Mouse (Mus musculus): ENCODE results near the gene BC067074.

DNA sequence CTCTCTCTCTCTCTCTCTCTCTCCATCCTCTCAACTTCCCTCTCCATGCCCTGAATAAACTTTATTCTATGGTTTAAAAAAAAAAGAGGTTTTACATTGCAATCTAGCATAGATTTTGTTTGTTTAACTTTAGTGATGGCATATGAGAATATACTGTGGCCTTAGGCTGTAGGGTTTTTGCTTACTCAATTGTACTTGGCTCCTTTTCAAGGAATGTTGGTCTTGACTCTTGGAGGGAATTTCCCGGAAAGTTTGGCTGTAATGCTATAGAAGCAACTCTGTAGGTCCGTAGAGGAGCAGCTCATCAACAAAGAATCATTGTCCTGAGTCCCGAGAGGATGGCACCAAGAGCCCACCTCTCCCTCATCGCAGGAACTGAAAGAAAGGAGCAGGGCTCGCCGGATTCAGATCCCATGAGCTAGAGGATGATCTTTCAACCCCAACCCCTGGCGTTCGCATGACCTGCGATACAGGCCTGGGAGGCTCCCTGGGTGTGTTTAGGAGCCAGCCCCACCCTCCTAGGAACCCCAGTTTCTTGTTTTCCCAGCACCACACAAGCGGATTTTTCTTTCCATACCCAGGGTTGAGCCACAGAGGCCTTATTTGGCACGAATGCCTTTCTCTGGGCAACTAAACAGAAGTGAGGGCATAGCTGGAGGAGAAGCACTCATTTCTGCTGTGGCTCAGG is 57.9 kb downstream of the BC067074 start:
- no peak for TF ChIP-seq MAX (IDR thresholded peaks at IDR 0.05; ENCODE audit: low read depth)
- TF ChIP-seq POLR2A (IDR thresholded peaks at IDR 0.05; ENCODE audit: insufficient read length, low read depth), result no peak
- no peak for TF ChIP-seq E2F4 (IDR thresholded peaks at IDR 0.05; ENCODE audit: insufficient read depth)
- TF ChIP-seq TCF12 (IDR thresholded peaks at IDR 0.05; ENCODE audit: insufficient read depth, poor library complexity, severe bottlenecking), result no peak
- no peak for TF ChIP-seq USF1 (IDR thresholded peaks at IDR 0.05; ENCODE audit: low read depth)
- TF ChIP-seq MYOD1 (IDR thresholded peaks at IDR 0.05; ENCODE audit: control insufficient read depth in 1 of 3, insufficient read length in 2 of 3, low read depth in 2 of 3), result no peak
- no peak for TF ChIP-seq POLR2AphosphoS2 (IDR thresholded peaks at IDR 0.05; ENCODE audit: insufficient read length, low read depth)
- TF ChIP-seq CEBPB (IDR thresholded peaks at IDR 0.05; ENCODE audit: insufficient read depth, poor library complexity, severe bottlenecking), result no peak
- no peak for TF ChIP-seq SRF (IDR thresholded peaks at IDR 0.05; ENCODE audit: control insufficient read depth, insufficient read length, low read depth)
- no peak for TF ChIP-seq MYOG (IDR thresholded peaks at IDR 0.05; ENCODE audit: control insufficient read depth in 1 of 3, insufficient read depth in 1 of 3, insufficient read length in 2 of 3, low read depth in 2 of 3)
- TF ChIP-seq TCF3 (IDR thresholded peaks at IDR 0.05; ENCODE audit: insufficient read length, low read depth), result no peak
- TF ChIP-seq REST (IDR thresholded peaks at IDR 0.05; ENCODE audit: insufficient read depth, insufficient read length), result no peak

All from myocyte (in vitro differentiated cells).